Mouse (Mus musculus) lung, adult 10 weeks (tissue): ENCODE results near the gene 8030474K03Rik. TPM values are rescaled to one million over a fixed set of nuclear protein-coding genes. Genes with fewer than 3 reads are reported as not detected.

ENCODE experiments used
- polyA plus RNA-seq: library from polyadenylated mRNA; stranded (reverse); fragments of 350-450 nt; fragmentation: Illumina TruSeq; extraction: RNeasy Lipid Tissue Mini Kit (QIAGEN cat#74804); gene quantifications from one replicate; pipeline ENCODE4 v1.2.3, GENCODE M21; 2014; ENCODE audit warnings: low read depth, low replicate concordance; ENCODE audit not compliant: insufficient read depth

8030474K03Rik gene
- not detected for polyA plus RNA-seq

DNA sequence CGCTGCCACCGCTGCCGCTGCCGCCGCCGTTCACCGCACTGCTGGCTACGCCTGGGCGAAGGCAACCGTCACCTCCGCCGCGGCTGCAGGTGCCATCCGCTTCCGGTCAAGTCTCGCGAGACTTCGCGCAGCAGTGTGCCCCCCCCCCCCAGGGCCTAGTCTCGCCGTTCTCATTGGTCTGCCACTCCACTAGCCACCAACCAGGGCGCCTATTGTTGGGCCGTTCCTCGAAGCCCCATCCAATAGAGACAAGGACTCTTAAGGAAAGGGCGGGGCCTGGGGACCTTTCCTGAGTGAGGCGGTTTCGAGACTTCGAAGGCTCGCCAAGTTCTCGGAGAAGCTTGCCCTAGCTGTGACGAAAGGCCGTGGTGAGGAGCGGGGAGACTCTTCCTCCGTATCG, at the start of gene 8030474K03Rik, which contains the start of gene Gm4779:
8030474K03Rik (plus strand) TSS at position 315 of the 400 bp plus-strand sequence.
Gm4779 (minus strand) TSS at position 82 of the 400 bp plus-strand sequence.

Other genes starting within 250 kb of the 8030474K03Rik start
- 33.5 TPM for gene Ogt, start 154.6 kb upstream of the 8030474K03Rik start, polyA plus RNA-seq
- gene Cxcr3, start 60.4 kb upstream of the 8030474K03Rik start, polyA plus RNA-seq: 2.2 TPM
- gene Gm4779, start 233 bp upstream of the 8030474K03Rik start, polyA plus RNA-seq: not detected
- gene Nhsl2, start 54.7 kb downstream of the 8030474K03Rik start, polyA plus RNA-seq: 1.5 TPM